Mouse (Mus musculus) lung, embryonic 14.5 days (tissue): ENCODE measurements at regions not wholly inside any gene's neighbourhood (a gene's known extent, or its start where the extent isn't known, plus 50 kb on each side); places are given as distances from the start of the nearest gene placed in this dataset.

Experiments
- ATAC-seq: fragments of 200-750 bp; cut with Nextera tagmentation; 2 replicates; pipeline ENCODE4 v1.8.0; 2017; ENCODE audit warnings: mild to moderate bottlenecking, moderate TSS enrichment, moderate library complexity; ENCODE audit not compliant: insufficient read depth
- DNase-seq: peaks from one replicate; pipeline ENCODE4 v3.0.0-alpha.2; 2015
- H3K27ac ChIP-seq: fragments of 300-500 bp; sonication (generic); 2 replicates; pipeline ENCODE4 v1.5.1; 2014; ENCODE audit warnings: low read depth, mild to moderate bottlenecking, moderate library complexity
- H3K27me3 ChIP-seq: fragments of 300-500 bp; sonication (generic); 2 replicates; pipeline ENCODE4 v1.6.1; 2014; ENCODE audit warnings: low read length, control low read depth; ENCODE audit not compliant: insufficient read depth
- H3K36me3 ChIP-seq: fragments of 300-500 bp; sonication (generic); 2 replicates; pipeline ENCODE4 v1.6.1; 2014; ENCODE audit warnings: control low read depth; ENCODE audit not compliant: insufficient read depth
- H3K4me1 ChIP-seq: fragments of 300-500 bp; sonication (generic); 2 replicates; pipeline ENCODE4 v1.6.1; 2014; ENCODE audit warnings: antibody characterized with exemption, control low read depth; ENCODE audit not compliant: insufficient read depth
- H3K4me2 ChIP-seq: fragments of 300-500 bp; sonication (generic); 2 replicates; pipeline ENCODE4 v1.6.1; 2014; ENCODE audit warnings: mild to moderate bottlenecking
- H3K4me3 ChIP-seq: fragments of 300-500 bp; sonication (generic); 2 replicates; pipeline ENCODE4 v1.5.1; 2014; ENCODE audit warnings: low read depth, low read length
- H3K9ac ChIP-seq: fragments of 300-500 bp; sonication (generic); 2 replicates; pipeline ENCODE4 v1.6.1; 2014
- H3K9me3 ChIP-seq: fragments of 300-500 bp; sonication (generic); 2 replicates; pipeline ENCODE4 v1.6.1; 2016; ENCODE audit warnings: low read depth, low read length, control low read depth
- CTCF ChIP-seq: IDR thresholded peaks from 2 replicates; pipeline ENCODE4 v1.5.1; 2016; ENCODE audit warnings: antibody characterized with exemption, low read depth
- WGBS: fragments of 180-500 bp; shearing (Covaris S2); extraction: QIAGEN DNeasy Blood & Tissue Kit; methylation state at CpG from one replicate; pipeline ENCODE4 v1.1.7; 2014; 5-methylcytosine and 5-hydroxymethylcytosine counted together

- ATAC-seq (no peak), DNase-seq (no peak)
- Histone ChIP-seq H3K36me3 (no peaks in the 10 kb centered on the region), H3K27me3 (no peaks in the 10 kb centered on the region), H3K4me1 (no peaks in the 10 kb centered on the region), H3K4me3 (no peak overlapping the region), H3K27ac (no peak overlapping the region), H3K4me2 (no peak overlapping the region), H3K9ac (no peak overlapping the region), H3K9me3 (no peaks in the 10 kb centered on the region)
- no peak for TF ChIP-seq CTCF
- 61% methylated on average over 8 of the region's 8 CpGs for WGBS
These were observed 113.6 kb downstream of the Gm9817 start for GRCm38 (mm10) chr13:45192079-45192478.

- Histone ChIP-seq H3K9ac (no peak overlapping the region), H3K9me3 (no peaks in the 10 kb centered on the region), H3K4me1 (no peaks in the 10 kb centered on the region), H3K4me2 (no peak overlapping the region), H3K27ac (no peak overlapping the region), H3K36me3 (no peaks in the 10 kb centered on the region), H3K4me3 (no peak overlapping the region), H3K27me3 (no peaks in the 10 kb centered on the region)
- no peak for DNase-seq
- no peak for TF ChIP-seq CTCF
- 49% methylated on average over 2 of the region's 2 CpGs for WGBS
- ATAC-seq = no peak
These were observed 117.1 kb downstream of the Gm9817 start for GRCm38 (mm10) chr13:45195562-45195961.

- H3K36me3 ChIP-seq = no peaks in the 10 kb centered on the region
- no peaks in the 10 kb centered on the region for H3K27me3 ChIP-seq
- H3K9ac ChIP-seq = no peak overlapping the region
- no peak overlapping the region for H3K4me2 ChIP-seq
- no peak overlapping the region for H3K27ac ChIP-seq
- no peaks in the 10 kb centered on the region for H3K9me3 ChIP-seq
- no peak for TF ChIP-seq CTCF
- H3K4me3 ChIP-seq = no peak overlapping the region
- H3K4me1 ChIP-seq = no peaks in the 10 kb centered on the region
- ATAC-seq = no peak
- no peak for DNase-seq
These were observed 117.9 kb downstream of the Gm9817 start for GRCm38 (mm10) chr13:45196363-45196762.

- Histone ChIP-seq H3K36me3 (no peaks in the 10 kb centered on the region), H3K27ac (no peak overlapping the region), H3K4me3 (no peak overlapping the region), H3K9me3 (no peaks in the 10 kb centered on the region), H3K27me3 (no peaks in the 10 kb centered on the region), H3K4me2 (no peak overlapping the region), H3K9ac (no peak overlapping the region), H3K4me1 (peaks cover 5% of the 10 kb centered on the region; the same call in 1 of the 2 replicates)
- 18% methylated on average over 9 of the region's 9 CpGs for WGBS
- peak; percentile 34 for DNase-seq
- ATAC-seq = no peak
- TF ChIP-seq CTCF = no peak
These were observed 122.1 kb downstream of the Gm9817 start for GRCm38 (mm10) chr13:45200511-45201120.

- no peak for TF ChIP-seq CTCF
- Histone ChIP-seq H3K9ac (no peak overlapping the region), H3K27me3 (no peaks in the 10 kb centered on the region), H3K27ac (0 out of 2 replicates have a peak overlapping the region, but pooled peaks have one; percentile 25), H3K36me3 (no peaks in the 10 kb centered on the region), H3K4me2 (no peak overlapping the region), H3K4me3 (no peak overlapping the region), H3K4me1 (peaks cover 5% of the 10 kb centered on the region; the same call in 1 of the 2 replicates), H3K9me3 (no peaks in the 10 kb centered on the region)
- WGBS = 39% methylated on average over 6 of the region's 6 CpGs
- peak; percentile 86 for DNase-seq
- ATAC-seq = peak; percentile 66
These were observed 126.4 kb downstream of the Gm9817 start for GRCm38 (mm10) chr13:45204856-45205255.

GRCm38 (mm10) chr13:45208540-45209197 lies 130.2 kb downstream of the Gm9817 start:
- 68% methylated on average over 5 of the region's 5 CpGs for WGBS

GRCm38 (mm10) chr13:45211241-45211640 lies 132.7 kb downstream of the Gm9817 start:
- ATAC-seq = no peak
- Histone ChIP-seq H3K9ac (no peak overlapping the region), H3K4me2 (no peak overlapping the region), H3K27ac (no peak overlapping the region), H3K4me3 (no peak overlapping the region), H3K9me3 (no peaks in the 10 kb centered on the region), H3K27me3 (no peaks in the 10 kb centered on the region), H3K36me3 (no peaks in the 10 kb centered on the region), H3K4me1 (no peaks in the 10 kb centered on the region)
- 77% methylated on average over 9 of the region's 9 CpGs for WGBS
- no peak for DNase-seq
- TF ChIP-seq CTCF = no peak

More at GRCm38 (mm10) chr13:45208540-45209197, 130.2 kb downstream of the Gm9817 start:
- Histone ChIP-seq H3K27ac (no peak overlapping the region), H3K9me3 (no peaks in the 10 kb centered on the region), H3K9ac (no peak overlapping the region), H3K4me2 (no peak overlapping the region), H3K4me1 (peaks cover 5% of the 10 kb centered on the region; the same call in 1 of the 2 replicates), H3K36me3 (no peaks in the 10 kb centered on the region), H3K27me3 (no peaks in the 10 kb centered on the region), H3K4me3 (no peak overlapping the region)
- no peak for TF ChIP-seq CTCF
- no peak for DNase-seq
- no peak for ATAC-seq
